Mouse (Mus musculus): ENCODE measurements at regions not wholly inside any gene's neighbourhood (a gene's known extent, or its start where the extent isn't known, plus 50 kb on each side); places are given as distances from the start of the nearest gene placed in this dataset.

DNA sequence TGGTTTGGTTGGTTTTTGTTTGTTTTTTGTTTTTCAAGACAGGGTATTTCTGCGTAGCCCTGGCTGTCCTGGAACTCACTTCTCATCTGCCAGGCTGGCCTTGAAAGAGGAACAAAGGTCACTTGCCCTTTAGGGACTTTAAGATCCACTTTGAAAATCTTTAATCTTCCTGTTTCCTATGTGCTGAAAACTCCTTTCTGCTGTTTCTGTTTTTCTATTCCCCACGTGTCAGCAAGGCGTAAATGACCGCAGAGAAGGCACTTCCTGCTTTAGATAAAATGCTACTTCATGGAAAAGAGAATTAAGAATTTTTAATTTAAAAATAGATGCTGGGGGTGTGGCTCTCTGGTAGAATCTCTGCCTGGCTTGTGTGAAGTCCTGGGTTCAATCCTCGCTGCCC lies 98.9 kb upstream of the Foxn2 start:
- 12% methylated on average over 5 of the region's 5 CpGs for WGBS
- H3K27ac ChIP-seq (ENCODE audit: insufficient read depth, low read length), result no peak overlapping the region
- TF ChIP-seq POLR2A (IDR thresholded peaks at IDR 0.05; ENCODE audit: low read depth, low read length) (no peak), CTCF (IDR thresholded peaks at IDR 0.05; ENCODE audit: extremely low read depth, insufficient read depth, insufficient read length, insufficient replicate concordance) (no peak)

DNA sequence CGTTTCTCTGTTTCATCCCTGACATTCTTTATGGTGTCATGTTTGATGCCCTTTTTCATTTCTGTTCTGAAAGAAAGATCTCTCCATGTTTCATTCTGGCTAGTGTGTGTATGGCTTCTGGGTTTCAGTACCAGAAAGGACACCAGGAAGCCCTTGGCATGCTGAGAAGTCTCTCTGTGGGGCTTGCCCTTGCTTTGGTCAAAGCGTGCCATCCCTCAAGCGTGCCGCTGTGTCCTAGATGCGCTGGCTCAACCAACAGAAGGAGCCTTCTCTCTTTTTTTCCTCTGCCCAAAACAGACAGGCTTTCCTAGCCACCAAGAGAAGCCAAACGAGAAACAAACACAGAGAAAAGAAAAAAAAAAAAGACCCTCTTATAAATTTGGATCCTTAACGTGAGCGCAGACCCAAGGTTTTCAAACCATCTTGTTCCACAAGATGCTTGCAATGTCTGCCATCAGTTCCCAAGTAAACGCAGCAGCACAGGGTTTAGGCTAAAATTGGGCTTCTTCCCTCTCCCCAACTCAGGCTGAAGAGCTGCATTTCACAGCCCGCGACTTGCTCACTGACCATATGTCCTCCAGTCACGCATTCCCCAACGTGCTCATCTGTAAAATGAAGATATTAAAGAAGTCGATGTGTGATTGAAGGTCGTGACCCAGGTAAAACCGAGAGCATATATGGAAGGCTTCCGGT lies 97.3 kb upstream of the Foxn2 start:
- H3K27me3 ChIP-seq (ENCODE audit: control insufficient read depth, insufficient read depth, low read length), result no peaks in the 10 kb centered on the region
- WGBS, result 92% methylated on average over 17 of the region's 17 CpGs
- H3K36me3 ChIP-seq (ENCODE audit: control insufficient read depth, insufficient read depth, low read length), result no peaks in the 10 kb centered on the region
- H3K4me3 ChIP-seq (ENCODE audit: extremely low read depth, insufficient read depth, insufficient read length), result no peak overlapping the region
- no peak overlapping the region for H3K27ac ChIP-seq (ENCODE audit: insufficient read depth, low read length)
- H3K4me1 ChIP-seq (ENCODE audit: control insufficient read depth, insufficient read depth, insufficient read length), result no peaks in the 10 kb centered on the region
- TF ChIP-seq POLR2A (IDR thresholded peaks at IDR 0.05; ENCODE audit: low read depth, low read length), result no peak
- TF ChIP-seq CTCF (IDR thresholded peaks at IDR 0.05; ENCODE audit: extremely low read depth, insufficient read depth, insufficient read length, insufficient replicate concordance), result no peak
- DNase-seq (ENCODE audit: low read depth in 1 of 2, low spot score in 2 of 2), result no peak

More for the DNA sequence above, 98.9 kb upstream of the Foxn2 start:
- no peaks in the 10 kb centered on the region for H3K27me3 ChIP-seq (ENCODE audit: control insufficient read depth, insufficient read depth, low read length)
- peak in 1 of 2 experiments; percentile 25 for DNase-seq (ENCODE audit: low read depth in 1 of 2, low spot score in 2 of 2)
- no peaks in the 10 kb centered on the region for H3K36me3 ChIP-seq (ENCODE audit: control insufficient read depth, insufficient read depth, low read length)
- peaks cover 2% of the 10 kb centered on the region; the same call in 1 of the 2 replicates for H3K4me1 ChIP-seq (ENCODE audit: control insufficient read depth, insufficient read depth, insufficient read length)
- H3K4me3 ChIP-seq (ENCODE audit: extremely low read depth, insufficient read depth, insufficient read length), result no peak overlapping the region

DNA sequence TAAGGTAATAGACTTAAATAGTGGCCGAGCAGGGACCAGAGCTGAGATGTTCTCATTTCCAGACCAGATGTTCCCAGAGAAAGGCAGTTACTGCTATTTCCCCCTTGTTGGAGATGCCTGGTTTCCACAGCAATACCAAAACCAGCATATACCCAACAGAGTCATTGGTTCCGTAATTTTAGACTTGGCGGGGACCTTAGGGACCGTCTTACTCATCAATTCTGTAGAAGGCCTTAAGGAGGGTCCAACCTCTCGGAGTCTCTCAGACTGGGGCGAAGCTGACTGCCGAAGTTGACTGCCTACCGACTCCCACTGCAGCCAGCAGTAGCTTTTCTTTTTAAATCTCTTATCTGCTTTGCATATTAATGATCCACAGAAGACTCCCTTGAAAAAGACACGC lies 95.1 kb upstream of the Foxn2 start:
- no peak overlapping the region for H3K4me3 ChIP-seq (ENCODE audit: extremely low read depth, insufficient read depth, insufficient read length)
- H3K27me3 ChIP-seq (ENCODE audit: control insufficient read depth, insufficient read depth, low read length), result no peaks in the 10 kb centered on the region
- no peak overlapping the region for H3K27ac ChIP-seq (ENCODE audit: insufficient read depth, low read length)
- TF ChIP-seq CTCF (IDR thresholded peaks at IDR 0.05; ENCODE audit: extremely low read depth, insufficient read depth, insufficient read length, insufficient replicate concordance), result no peak
- no peak for TF ChIP-seq POLR2A (IDR thresholded peaks at IDR 0.05; ENCODE audit: low read depth, low read length)
- WGBS, result 89% methylated on average over 9 of the region's 9 CpGs
- DNase-seq (ENCODE audit: low read depth in 1 of 2, low spot score in 2 of 2), result no peak
- no peaks in the 10 kb centered on the region for H3K4me1 ChIP-seq (ENCODE audit: control insufficient read depth, insufficient read depth, insufficient read length)
- no peaks in the 10 kb centered on the region for H3K36me3 ChIP-seq (ENCODE audit: control insufficient read depth, insufficient read depth, low read length)

GRCm38 (mm10) chr17:88346896-88347295 lies 93.6 kb upstream of the Foxn2 start:
- H3K4me1 ChIP-seq (ENCODE audit: control insufficient read depth, insufficient read depth, insufficient read length), result no peaks in the 10 kb centered on the region
- TF ChIP-seq CTCF (IDR thresholded peaks at IDR 0.05; ENCODE audit: extremely low read depth, insufficient read depth, insufficient read length, insufficient replicate concordance) (no peak), POLR2A (IDR thresholded peaks at IDR 0.05; ENCODE audit: low read depth, low read length) (no peak)
- no peaks in the 10 kb centered on the region for H3K36me3 ChIP-seq (ENCODE audit: control insufficient read depth, insufficient read depth, low read length)
- no peak overlapping the region for H3K4me3 ChIP-seq (ENCODE audit: extremely low read depth, insufficient read depth, insufficient read length)
- DNase-seq (ENCODE audit: low read depth in 1 of 2, low spot score in 2 of 2), result no peak
- no peaks in the 10 kb centered on the region for H3K27me3 ChIP-seq (ENCODE audit: control insufficient read depth, insufficient read depth, low read length)
- no peak overlapping the region for H3K27ac ChIP-seq (ENCODE audit: insufficient read depth, low read length)
- 36% methylated on average over 3 of the region's 3 CpGs for WGBS

DNA sequence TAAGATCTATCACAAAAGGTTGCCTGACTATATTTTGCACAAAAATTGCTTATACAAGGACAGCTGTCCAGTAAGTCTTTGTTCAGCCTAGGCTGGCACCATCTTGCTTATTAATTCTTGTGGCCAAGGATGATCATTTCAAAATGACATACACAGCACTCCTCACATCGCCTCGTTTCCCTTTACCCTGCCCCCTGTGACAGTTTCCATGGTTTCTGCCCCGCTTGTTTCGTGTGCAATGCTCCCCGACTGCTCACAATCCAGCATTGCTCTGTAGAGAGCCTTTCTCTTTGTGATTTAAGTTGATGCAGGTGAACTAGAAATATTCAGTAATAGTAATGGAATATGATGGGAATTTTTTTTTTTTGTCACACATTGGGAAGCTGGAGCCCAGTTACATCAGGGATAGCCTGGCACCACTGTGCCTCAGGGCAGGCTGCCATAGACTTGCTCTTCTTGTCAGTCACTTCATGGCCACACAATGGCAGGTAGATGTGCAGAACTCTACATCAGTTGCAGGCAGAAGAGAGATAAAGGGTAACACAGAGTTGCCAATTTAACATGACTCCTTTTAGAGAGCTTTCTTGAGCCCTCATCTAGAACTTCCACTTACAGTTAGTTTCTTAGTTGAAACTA lies 90.6 kb upstream of the Foxn2 start:
- DNase-seq (ENCODE audit: low read depth in 1 of 2, low spot score in 2 of 2), result no peak
- Histone ChIP-seq H3K36me3 (ENCODE audit: control insufficient read depth, insufficient read depth, low read length) (no peaks in the 10 kb centered on the region), H3K4me1 (ENCODE audit: control insufficient read depth, insufficient read depth, insufficient read length) (no peaks in the 10 kb centered on the region), H3K27ac (ENCODE audit: insufficient read depth, low read length) (no peak overlapping the region), H3K4me3 (ENCODE audit: extremely low read depth, insufficient read depth, insufficient read length) (no peak overlapping the region), H3K27me3 (ENCODE audit: control insufficient read depth, insufficient read depth, low read length) (no peaks in the 10 kb centered on the region)
- 82% methylated on average over 5 of the region's 5 CpGs for WGBS
- no peak for TF ChIP-seq POLR2A (IDR thresholded peaks at IDR 0.05; ENCODE audit: low read depth, low read length)
- TF ChIP-seq CTCF (IDR thresholded peaks at IDR 0.05; ENCODE audit: extremely low read depth, insufficient read depth, insufficient read length, insufficient replicate concordance), result no peak

DNA sequence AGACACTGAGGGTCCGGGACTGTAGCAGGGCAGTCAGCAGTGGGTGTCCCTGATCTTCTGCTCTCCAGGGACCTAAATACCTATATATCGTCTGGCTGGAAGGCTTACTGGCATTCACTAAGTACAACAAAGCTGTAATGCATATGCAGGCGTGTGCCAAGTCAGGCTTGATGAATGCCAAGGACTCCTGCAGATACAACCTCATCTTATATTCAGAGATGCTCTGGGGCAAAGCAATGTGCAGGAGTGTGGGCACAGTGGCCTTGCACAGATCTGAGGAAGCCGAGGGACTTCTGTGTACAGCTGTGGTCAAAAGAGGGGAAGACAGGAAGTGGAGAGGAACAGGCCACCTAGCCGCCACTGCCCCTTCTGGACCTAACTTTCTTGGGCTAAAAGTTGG lies 89.5 kb upstream of the Foxn2 start:
- no peaks in the 10 kb centered on the region for H3K36me3 ChIP-seq (ENCODE audit: control insufficient read depth, insufficient read depth, low read length)
- 73% methylated on average over 5 of the region's 5 CpGs for WGBS
- no peaks in the 10 kb centered on the region for H3K4me1 ChIP-seq (ENCODE audit: control insufficient read depth, insufficient read depth, insufficient read length)
- no peak overlapping the region for H3K27ac ChIP-seq (ENCODE audit: insufficient read depth, low read length)
- no peak overlapping the region for H3K4me3 ChIP-seq (ENCODE audit: extremely low read depth, insufficient read depth, insufficient read length)
- no peak for TF ChIP-seq CTCF (IDR thresholded peaks at IDR 0.05; ENCODE audit: extremely low read depth, insufficient read depth, insufficient read length, insufficient replicate concordance)
- no peak for TF ChIP-seq POLR2A (IDR thresholded peaks at IDR 0.05; ENCODE audit: low read depth, low read length)
- DNase-seq (ENCODE audit: low read depth in 1 of 2, low spot score in 2 of 2), result no peak
- no peaks in the 10 kb centered on the region for H3K27me3 ChIP-seq (ENCODE audit: control insufficient read depth, insufficient read depth, low read length)

GRCm38 (mm10) chr17:88352960-88353359 lies 87.6 kb upstream of the Foxn2 start:
- TF ChIP-seq POLR2A (IDR thresholded peaks at IDR 0.05; ENCODE audit: low read depth, low read length) (no peak), CTCF (IDR thresholded peaks at IDR 0.05; ENCODE audit: extremely low read depth, insufficient read depth, insufficient read length, insufficient replicate concordance) (no peak)
- no peaks in the 10 kb centered on the region for H3K27me3 ChIP-seq (ENCODE audit: control insufficient read depth, insufficient read depth, low read length)
- DNase-seq (ENCODE audit: low read depth in 1 of 2, low spot score in 2 of 2), result no peak
- no peak overlapping the region for H3K27ac ChIP-seq (ENCODE audit: insufficient read depth, low read length)
- no peaks in the 10 kb centered on the region for H3K36me3 ChIP-seq (ENCODE audit: control insufficient read depth, insufficient read depth, low read length)
- no peak overlapping the region for H3K4me3 ChIP-seq (ENCODE audit: extremely low read depth, insufficient read depth, insufficient read length)
- H3K4me1 ChIP-seq (ENCODE audit: control insufficient read depth, insufficient read depth, insufficient read length), result no peaks in the 10 kb centered on the region
